Mouse (Mus musculus) E14TG2a.4 (cell line): ENCODE results near the gene Mfsd6.

ENCODE experiments used
- CTCF ChIP-seq: conservative IDR thresholded peaks from 2 replicates; pipeline ENCODE4 v1.5.1; 2014; ENCODE audit warnings: low read length
- NANOG ChIP-seq: IDR thresholded peaks from 2 replicates; pipeline ENCODE4 v1.6.1; 2014; ENCODE audit warnings: borderline replicate concordance, low read length, mixed read lengths
- POU5F1 ChIP-seq: IDR thresholded peaks from 2 replicates; pipeline ENCODE4 v1.6.1; 2014; ENCODE audit warnings: low read length, borderline replicate concordance

- no peak for TF ChIP-seq CTCF
- no peak for TF ChIP-seq NANOG
- TF ChIP-seq POU5F1, result no peak
Observed at GRCm38 (mm10) chr1:52752706-52753105, 25.4 kb upstream of the Mfsd6 start.
